Mouse (Mus musculus): ENCODE measurements around the gene Tpst1. TPM values are rescaled to one million over a fixed set of nuclear protein-coding genes. Genes with fewer than 3 reads are reported as not detected.

Gene Tpst1
- polyA plus RNA-seq, 1 experiment from 2014 or later, result 58.3 TPM

- Histone ChIP-seq H3K27me3 (replicated peaks; ENCODE audit: control insufficient read depth, insufficient read depth, low read length) (no peaks in the 10 kb centered on the region), H3K9me3 (ENCODE audit: control insufficient read depth, low read length) (no peaks in the 10 kb centered on the region), H3K27ac (ENCODE audit: low read depth, low read length) (no peak overlapping the region), H3K9ac (ENCODE audit: low read depth, low read length) (no peak overlapping the region), H3K4me3 (ENCODE audit: low read length) (no peak overlapping the region), H3K4me2 (ENCODE audit: low read length) (no peak overlapping the region), H3K36me3 (ENCODE audit: control insufficient read depth, insufficient read depth, low read length) (no peaks in the 10 kb centered on the region), H3K4me1 (ENCODE audit: control insufficient read depth, insufficient read depth, low read depth, low read length) (no peaks in the 10 kb centered on the region)
- no peak for ATAC-seq
- 75% methylated on average over 4 of the region's 4 CpGs for WGBS
These were observed 92.1 kb downstream of the Tpst1 start for GRCm38 (mm10) chr5:130165213-130165612.

GRCm38 (mm10) chr5:130169109-130169508 is 96.0 kb downstream of the Tpst1 start:
- no peaks in the 10 kb centered on the region for H3K36me3 ChIP-seq (ENCODE audit: control insufficient read depth, insufficient read depth, low read length)
- ATAC-seq, result no peak
- WGBS, result 75% methylated on average over 6 of the region's 6 CpGs
- no peak overlapping the region for H3K27ac ChIP-seq (ENCODE audit: low read depth, low read length)
- peaks cover 19% of the 10 kb centered on the region for H3K4me1 ChIP-seq (ENCODE audit: control insufficient read depth, insufficient read depth, low read depth, low read length)
- no peak overlapping the region for H3K4me3 ChIP-seq (ENCODE audit: low read length)
- H3K27me3 ChIP-seq (replicated peaks; ENCODE audit: control insufficient read depth, insufficient read depth, low read length), result no peaks in the 10 kb centered on the region
- no peak overlapping the region for H3K4me2 ChIP-seq (ENCODE audit: low read length)
- no peaks in the 10 kb centered on the region for H3K9me3 ChIP-seq (ENCODE audit: control insufficient read depth, low read length)
- H3K9ac ChIP-seq (ENCODE audit: low read depth, low read length), result no peak overlapping the region

- ATAC-seq, result no peak
- peak overlapping the region; percentile 96 for H3K9ac ChIP-seq (ENCODE audit: low read depth, low read length)
- 13% methylated on average over 6 of the region's 6 CpGs for WGBS
- peak overlapping the region; percentile 89 for H3K27ac ChIP-seq (ENCODE audit: low read depth, low read length)
- peaks cover 19% of the 10 kb centered on the region for H3K4me1 ChIP-seq (ENCODE audit: control insufficient read depth, insufficient read depth, low read depth, low read length)
- peak overlapping the region; percentile 91 for H3K4me2 ChIP-seq (ENCODE audit: low read length)
- no peaks in the 10 kb centered on the region for H3K9me3 ChIP-seq (ENCODE audit: control insufficient read depth, low read length)
- H3K36me3 ChIP-seq (ENCODE audit: control insufficient read depth, insufficient read depth, low read length), result no peaks in the 10 kb centered on the region
- H3K4me3 ChIP-seq (ENCODE audit: low read length), result peak overlapping the region; percentile 95
- H3K27me3 ChIP-seq (replicated peaks; ENCODE audit: control insufficient read depth, insufficient read depth, low read length), result no peaks in the 10 kb centered on the region
These were observed 97.7 kb downstream of the Tpst1 start for GRCm38 (mm10) chr5:130170666-130171422.

GRCm38 (mm10) chr5:130171423-130171954 is 98.4 kb downstream of the Tpst1 start, which contains the start of gene Rabgef1:
Gene Rabgef1 (plus strand): TSS chr5:130171798.
- peak within 1 kb of the TSS; percentile 95 for H3K4me3 ChIP-seq (ENCODE audit: low read length)
- peak within 1 kb of the TSS; percentile 89 for H3K27ac ChIP-seq (ENCODE audit: low read depth, low read length)
- H3K36me3 ChIP-seq (ENCODE audit: control insufficient read depth, insufficient read depth, low read length), result no peaks in the 10 kb centered on the region
- peak within 1 kb of the TSS; percentile 92 for H3K4me2 ChIP-seq (ENCODE audit: low read length)
- 0% methylated on average over 43 of the region's 62 CpGs for WGBS
- H3K9ac ChIP-seq (ENCODE audit: low read depth, low read length), result peak within 1 kb of the TSS; percentile 96
- ATAC-seq, result peak; percentile 96
- H3K27me3 ChIP-seq (replicated peaks; ENCODE audit: control insufficient read depth, insufficient read depth, low read length), result no peaks in the 10 kb centered on the region
- no peaks in the 10 kb centered on the region for H3K9me3 ChIP-seq (ENCODE audit: control insufficient read depth, low read length)
- H3K4me1 ChIP-seq (ENCODE audit: control insufficient read depth, insufficient read depth, low read depth, low read length), result peaks cover 19% of the 10 kb centered on the region

GRCm38 (mm10) chr5:130171956-130172601 is 99.0 kb downstream of the Tpst1 start:
- H3K4me2 ChIP-seq (ENCODE audit: low read length), result peak overlapping the region; percentile 92
- H3K9me3 ChIP-seq (ENCODE audit: control insufficient read depth, low read length), result no peaks in the 10 kb centered on the region
- H3K36me3 ChIP-seq (ENCODE audit: control insufficient read depth, insufficient read depth, low read length), result no peaks in the 10 kb centered on the region
- WGBS, result 3% methylated on average over 28 of the region's 46 CpGs
- peak overlapping the region; percentile 89 for H3K27ac ChIP-seq (ENCODE audit: low read depth, low read length)
- H3K4me3 ChIP-seq (ENCODE audit: low read length), result peak overlapping the region; percentile 95
- ATAC-seq, result peak; percentile 18; the same call in 1 of the 2 replicates
- peak overlapping the region; percentile 96 for H3K9ac ChIP-seq (ENCODE audit: low read depth, low read length)
- H3K4me1 ChIP-seq (ENCODE audit: control insufficient read depth, insufficient read depth, low read depth, low read length), result peaks cover 19% of the 10 kb centered on the region
- no peaks in the 10 kb centered on the region for H3K27me3 ChIP-seq (replicated peaks; ENCODE audit: control insufficient read depth, insufficient read depth, low read length)

- peak overlapping the region; percentile 92 for H3K4me2 ChIP-seq (ENCODE audit: low read length)
- H3K36me3 ChIP-seq (ENCODE audit: control insufficient read depth, insufficient read depth, low read length), result no peaks in the 10 kb centered on the region
- H3K4me3 ChIP-seq (ENCODE audit: low read length), result peak overlapping the region; percentile 95
- no peak for ATAC-seq
- H3K27me3 ChIP-seq (replicated peaks; ENCODE audit: control insufficient read depth, insufficient read depth, low read length), result no peaks in the 10 kb centered on the region
- H3K27ac ChIP-seq (ENCODE audit: low read depth, low read length), result no peak overlapping the region
- WGBS, result 88% methylated on average over 4 of the region's 4 CpGs
- H3K9me3 ChIP-seq (ENCODE audit: control insufficient read depth, low read length), result no peaks in the 10 kb centered on the region
- no peak overlapping the region for H3K9ac ChIP-seq (ENCODE audit: low read depth, low read length)
- peaks cover 19% of the 10 kb centered on the region for H3K4me1 ChIP-seq (ENCODE audit: control insufficient read depth, insufficient read depth, low read depth, low read length)
These were observed 99.9 kb downstream of the Tpst1 start for GRCm38 (mm10) chr5:130173012-130173411.

GRCm38 (mm10) chr5:130177871-130178270 is 104.7 kb downstream of the Tpst1 start:
- Histone ChIP-seq H3K4me3 (ENCODE audit: low read length) (no peak overlapping the region), H3K27me3 (replicated peaks; ENCODE audit: control insufficient read depth, insufficient read depth, low read length) (no peaks in the 10 kb centered on the region), H3K9me3 (ENCODE audit: control insufficient read depth, low read length) (no peaks in the 10 kb centered on the region), H3K4me1 (ENCODE audit: control insufficient read depth, insufficient read depth, low read depth, low read length) (peaks cover 7% of the 10 kb centered on the region), H3K9ac (ENCODE audit: low read depth, low read length) (no peak overlapping the region), H3K36me3 (ENCODE audit: control insufficient read depth, insufficient read depth, low read length) (no peaks in the 10 kb centered on the region), H3K27ac (ENCODE audit: low read depth, low read length) (no peak overlapping the region), H3K4me2 (ENCODE audit: low read length) (no peak overlapping the region)
- WGBS, result 56% methylated on average over 4 of the region's 4 CpGs
- ATAC-seq, result no peak

- 58% methylated on average over 7 of the region's 7 CpGs for WGBS
- Histone ChIP-seq H3K27ac (ENCODE audit: low read depth, low read length) (no peak overlapping the region), H3K27me3 (replicated peaks; ENCODE audit: control insufficient read depth, insufficient read depth, low read length) (no peaks in the 10 kb centered on the region), H3K9me3 (ENCODE audit: control insufficient read depth, low read length) (no peaks in the 10 kb centered on the region), H3K4me3 (ENCODE audit: low read length) (no peak overlapping the region), H3K36me3 (ENCODE audit: control insufficient read depth, insufficient read depth, low read length) (no peaks in the 10 kb centered on the region), H3K4me2 (ENCODE audit: low read length) (no peak overlapping the region), H3K9ac (ENCODE audit: low read depth, low read length) (no peak overlapping the region), H3K4me1 (ENCODE audit: control insufficient read depth, insufficient read depth, low read depth, low read length) (no peaks in the 10 kb centered on the region)
- peak; percentile 42; the same call in 1 of the 2 replicates for ATAC-seq
These were observed 107.2 kb downstream of the Tpst1 start for GRCm38 (mm10) chr5:130180362-130180761.

Data from hindbrain, embryonic 16.5 days (tissue).